In genomic region chr5:113491552-113491951, GRCm38 (mm10) we compare ENCODE assay signal across 10 mouse cellular contexts. TPM values are rescaled to one million over a fixed set of nuclear protein-coding genes. Genes with fewer than 3 reads are reported as not detected.
DNase-seq lines count a peak whose midpoint lies in the region; ATAC-seq and TF ChIP-seq lines count a peak whose summit lies in the region.
"Had no signal": no experiment of that assay in that cellular context is flagged by ENCODE, and none has a peak within 500 bp of the region (broad histone marks: within the 10 kb centered on the region; RNA-seq: fewer than 3 reads in every experiment).

No protein-coding gene starts in this region.

- no peak overlapping the region for H3K9ac ChIP-seq in kidney, postnatal 0 days (ENCODE audit: low read depth, low read length)
- peak overlapping the region; percentile 69; the same call in 1 of the 2 replicates for H3K9ac ChIP-seq in embryonic facial prominence, embryonic 15.5 days
- H3K9ac ChIP-seq in intestine, embryonic 15.5 days, result peak overlapping the region; percentile 68
- H3K9ac ChIP-seq: liver, embryonic 15.5 days had no signal

- WGBS in kidney, postnatal 0 days, result 67% methylated on average over 4 of the region's 4 CpGs
- WGBS in embryonic facial prominence, embryonic 15.5 days, result 58% methylated on average over 4 of the region's 4 CpGs
- WGBS in intestine, embryonic 15.5 days, result 62% methylated on average over 4 of the region's 4 CpGs
- WGBS in olfactory bulb, adult 2 months, result 54% methylated on average over 4 of the region's 4 CpGs

- no peak overlapping the region for H3K27ac ChIP-seq in kidney, postnatal 0 days
- no peak overlapping the region for H3K27ac ChIP-seq in embryonic facial prominence, embryonic 15.5 days (replicated peaks)
- H3K27ac ChIP-seq in intestine, embryonic 15.5 days, result no peak overlapping the region
- H3K27ac ChIP-seq in olfactory bulb, adult 2 months (ENCODE audit: insufficient read depth, low read depth, low read length), result no peak overlapping the region
- H3K27ac ChIP-seq: liver, embryonic 15.5 days had no signal

- no peak for ATAC-seq in kidney, postnatal 0 days (replicated peaks; ENCODE audit: low FRiP score, low read depth)
- no peak for ATAC-seq in embryonic facial prominence, embryonic 15.5 days (ENCODE audit: insufficient number of reproducible peaks, low FRiP score, low TSS enrichment, low read depth)
- no peak for ATAC-seq in intestine, embryonic 15.5 days

- peak overlapping the region; percentile 74; the same call in 1 of the 2 replicates for H3K4me2 ChIP-seq in kidney, postnatal 0 days (ENCODE audit: low read length)
- peak overlapping the region; percentile 66 for H3K4me2 ChIP-seq in embryonic facial prominence, embryonic 15.5 days (replicated peaks)
- H3K4me2 ChIP-seq in intestine, embryonic 15.5 days (replicated peaks), result peak overlapping the region; percentile 79

- no peaks in the 10 kb centered on the region for H3K9me3 ChIP-seq in kidney, postnatal 0 days (replicated peaks; ENCODE audit: low read length)
- no peaks in the 10 kb centered on the region for H3K9me3 ChIP-seq in embryonic facial prominence, embryonic 15.5 days (replicated peaks)
- H3K9me3 ChIP-seq in intestine, embryonic 15.5 days, result no peaks in the 10 kb centered on the region
- H3K9me3 ChIP-seq: liver, embryonic 15.5 days had no signal

- TF ChIP-seq POLR2A in olfactory bulb, adult 2 months (IDR thresholded peaks at IDR 0.05; ENCODE audit: insufficient read depth, low read depth, low read length), result no peak

- DNase-seq in kidney, postnatal 0 days (ENCODE audit: low spot score), result no peak
- DNase-seq in kidney, postnatal 25 days, result no peak
- no peak for DNase-seq in right cerebral cortex, adult 2 months (ENCODE audit: low spot score in 2 of 2)
- DNase-seq in gastrocnemius, postnatal 4 days (ENCODE audit: low spot score in 2 of 2), result no peak
- DNase-seq in kidney, postnatal 10 days, result no peak
- DNase-seq: gastrocnemius, postnatal 36 days had no signal

- no peaks in the 10 kb centered on the region for H3K36me3 ChIP-seq in kidney, postnatal 0 days (ENCODE audit: insufficient read depth, low read length)
- H3K36me3 ChIP-seq in embryonic facial prominence, embryonic 15.5 days, result no peaks in the 10 kb centered on the region
- H3K36me3 ChIP-seq in intestine, embryonic 15.5 days, result no peaks in the 10 kb centered on the region
- H3K36me3 ChIP-seq: liver, embryonic 15.5 days had no signal

- 0 out of 2 replicates have a peak, but pooled peaks cover 4% of the 10 kb centered on the region for H3K4me1 ChIP-seq in kidney, postnatal 0 days (replicated peaks; ENCODE audit: insufficient read depth, low read length)
- peaks cover 38% of the 10 kb centered on the region for H3K4me1 ChIP-seq in embryonic facial prominence, embryonic 15.5 days
- peaks cover 4% of the 10 kb centered on the region; the same call in 1 of the 2 replicates for H3K4me1 ChIP-seq in intestine, embryonic 15.5 days (replicated peaks)
- H3K4me1 ChIP-seq in olfactory bulb, adult 2 months (ENCODE audit: control insufficient read depth, insufficient read depth, low read length), result peaks cover 20% of the 10 kb centered on the region
- H3K4me1 ChIP-seq: liver, embryonic 15.5 days had no signal

- H3K27me3 ChIP-seq in kidney, postnatal 0 days (ENCODE audit: insufficient read depth, low read length), result peaks cover 11% of the 10 kb centered on the region; the same call in 1 of the 2 replicates
- H3K27me3 ChIP-seq in embryonic facial prominence, embryonic 15.5 days, result 0 out of 2 replicates have a peak, but pooled peaks cover 8% of the 10 kb centered on the region
- H3K27me3 ChIP-seq in intestine, embryonic 15.5 days (replicated peaks), result peaks cover 26% of the 10 kb centered on the region

- peak overlapping the region; percentile 40; the same call in 1 of the 2 replicates for H3K4me3 ChIP-seq in kidney, postnatal 0 days (replicated peaks; ENCODE audit: low read depth, low read length)
- peak overlapping the region; percentile 61 for H3K4me3 ChIP-seq in embryonic facial prominence, embryonic 15.5 days (replicated peaks)
- H3K4me3 ChIP-seq in intestine, embryonic 15.5 days (replicated peaks), result peak overlapping the region; percentile 54
- peak overlapping the region; percentile 77 for H3K4me3 ChIP-seq in olfactory bulb, adult 2 months (ENCODE audit: insufficient read depth, low read depth, low read length)
- H3K4me3 ChIP-seq: liver, embryonic 15.5 days had no signal

- no peak for TF ChIP-seq CTCF in kidney, postnatal 0 days (IDR thresholded peaks at IDR 0.05; ENCODE audit: low read depth)
- TF ChIP-seq CTCF in olfactory bulb, adult 2 months (IDR thresholded peaks at IDR 0.05; ENCODE audit: insufficient read depth, low read depth, low read length), result no peak

RNA-seq across cellular contexts. Expression of gene Wscd2, which starts 1.4 kb away (rescaled TPM):
- 1.7 and 2.0 TPM in 2 replicates for polyA plus RNA-seq in kidney, postnatal 0 days (2015; fragmentation: Nextera tagmentation; extraction: Ambion mirVana)
- polyA plus RNA-seq in embryonic facial prominence, embryonic 15.5 days (2015; fragmentation: Nextera tagmentation; extraction: Ambion mirVana), result 13.2 and 14.7 TPM in 2 replicates
- 7.0 and 7.7 TPM in 2 replicates for polyA plus RNA-seq in intestine, embryonic 15.5 days (2015; fragmentation: Nextera tagmentation; extraction: Ambion mirVana)
- not detected in 2 replicates for polyA plus RNA-seq in olfactory bulb, adult 2 months (2012; ENCODE audit: insufficient read depth, insufficient read length, low replicate concordance, missing spikeins)
- total RNA-seq in gastrocnemius, postnatal 4 days (2021), result 1 to 10 TPM; 1.2 to 1.4 TPM
